In the genomic region with DNA sequence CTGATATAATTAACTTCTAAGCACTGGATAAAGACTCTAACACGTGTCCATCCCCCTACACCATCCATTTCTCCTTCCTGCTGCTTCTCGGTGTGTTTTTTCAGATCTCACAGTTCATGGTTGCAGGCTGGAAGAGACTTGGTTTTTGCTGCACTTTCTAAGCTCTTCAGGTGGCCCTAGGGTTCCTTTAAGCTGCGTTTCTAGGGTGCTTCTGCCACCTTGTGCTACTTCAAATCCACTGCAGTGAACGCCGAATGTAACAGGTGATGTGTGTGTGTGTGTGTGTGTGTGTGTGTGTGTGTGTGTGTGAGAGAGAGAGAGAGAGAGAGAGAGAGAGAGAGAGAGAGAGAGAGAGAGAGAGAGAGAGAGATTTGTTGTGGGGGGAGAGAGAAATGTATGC, we compare ENCODE assay signal across 8 mouse cellular contexts.
DNase-seq lines count a peak whose midpoint lies in the region; ATAC-seq and TF ChIP-seq lines count a peak whose summit lies in the region.
"Had no signal": no experiment of that assay in that cellular context is flagged by ENCODE, and none has a peak within 500 bp of the region (broad histone marks: within the 10 kb centered on the region; RNA-seq: fewer than 3 reads in every experiment).

No protein-coding gene starts in this region.

- TF ChIP-seq CTCF in left cerebral cortex, adult 2 months (IDR thresholded peaks at IDR 0.05) = peak; percentile 47
- peak; percentile 76 for TF ChIP-seq CTCF in kidney, postnatal 0 days (IDR thresholded peaks at IDR 0.05; ENCODE audit: low read depth)
- TF ChIP-seq CTCF in small intestine, adult 2 months (IDR thresholded peaks at IDR 0.05; ENCODE audit: extremely low read depth, insufficient read length, insufficient replicate concordance, low read depth, low read length) = peak; percentile 20; the same call in 1 of the 2 replicates

- no peak for DNase-seq in left cerebral cortex, adult 2 months (ENCODE audit: extremely low spot score in 1 of 2, low spot score in 2 of 2)
- DNase-seq in left cerebral cortex, adult 8-10 months (ENCODE audit: low spot score in 2 of 2) = no peak
- DNase-seq in embryo, embryonic 10.5 days (ENCODE audit: low spot score) = peak; percentile 57
- peak; percentile 83 for DNase-seq in kidney, postnatal 0 days (ENCODE audit: low spot score)
- DNase-seq in gastrocnemius, postnatal 4 days (ENCODE audit: low spot score in 2 of 2) = no peak

- ATAC-seq in kidney, postnatal 0 days (replicated peaks; ENCODE audit: low FRiP score, low read depth) = peak; percentile 63; the same call in 1 of the 2 replicates
- ATAC-seq in erythroblast, adult 5-6 weeks (replicated peaks; ENCODE audit: low FRiP score, poor library complexity, severe bottlenecking) = no peak

- 18% methylated on average over 5 of the region's 5 CpGs for WGBS in kidney, postnatal 0 days
- 9% methylated on average over 5 of the region's 5 CpGs for WGBS in small intestine, adult 2 months

- no peaks in the 10 kb centered on the region for H3K27me3 ChIP-seq in kidney, postnatal 0 days (ENCODE audit: insufficient read depth, low read length)
- no peaks in the 10 kb centered on the region for H3K27me3 ChIP-seq in small intestine, adult 2 months (ENCODE audit: control insufficient read depth, insufficient read depth, low read length)

- no peaks in the 10 kb centered on the region for H3K36me3 ChIP-seq in kidney, postnatal 0 days (ENCODE audit: insufficient read depth, low read length)
- H3K36me3 ChIP-seq in small intestine, adult 2 months (ENCODE audit: control insufficient read depth, insufficient read depth, low read length) = no peaks in the 10 kb centered on the region

- no peak overlapping the region for H3K9ac ChIP-seq in kidney, postnatal 0 days (ENCODE audit: low read depth, low read length)

- H3K9me3 ChIP-seq in kidney, postnatal 0 days (replicated peaks; ENCODE audit: low read length) = no peaks in the 10 kb centered on the region

- intact Hi-C loops in left cerebral cortex, adult 2 months (cut with DNase I) = loop anchor here (1.0 to 10.0 kb wide), 2 partner anchors 134 to 631 kb away; no protein-coding TSS in a partner anchor

- peaks cover 20% of the 10 kb centered on the region for H3K4me1 ChIP-seq in kidney, postnatal 0 days (replicated peaks; ENCODE audit: insufficient read depth, low read length)
- H3K4me1 ChIP-seq in small intestine, adult 2 months (ENCODE audit: control insufficient read depth, insufficient read depth, insufficient read length, low read length) = peaks cover 3% of the 10 kb centered on the region; the same call in 1 of the 2 replicates

- no peak overlapping the region for H3K27ac ChIP-seq in left cerebral cortex, adult 2 months
- no peak overlapping the region for H3K27ac ChIP-seq in kidney, postnatal 0 days
- no peak overlapping the region for H3K27ac ChIP-seq in small intestine, adult 2 months (ENCODE audit: insufficient read depth, low read depth, low read length)

- H3K4me2 ChIP-seq in kidney, postnatal 0 days (ENCODE audit: low read length) = no peak overlapping the region

- H3K4me3 ChIP-seq in left cerebral cortex, adult 2 months = no peak overlapping the region
- H3K4me3 ChIP-seq in kidney, postnatal 0 days (replicated peaks; ENCODE audit: low read depth, low read length) = no peak overlapping the region
- no peak overlapping the region for H3K4me3 ChIP-seq in small intestine, adult 2 months (ENCODE audit: low read depth, low read length)
- H3K4me3 ChIP-seq: erythroblast, embryonic 14.5 days had no signal

- TF ChIP-seq POLR2A in small intestine, adult 2 months (IDR thresholded peaks at IDR 0.05; ENCODE audit: low read depth, low read length) = no peak

Comparison
In these comparisons a context has a peak if more than half of its experiments do, and no peak if none do; other contexts are left out.
1. DNase-seq: peak in embryo, embryonic 10.5 days (single experiment) and kidney, postnatal 0 days (single experiment); none in left cerebral cortex, adult 2 months (0 of 2), left cerebral cortex, adult 8-10 months (0 of 2) and gastrocnemius, postnatal 4 days (0 of 2).
2. CTCF ChIP-seq: peak in every context shown above with its lines; median percentile 76 in kidney, postnatal 0 days; 47 in left cerebral cortex, adult 2 months; 20 in small intestine, adult 2 months.